Mouse (Mus musculus): Measurements from ENCODE around the gene Nhlh2. TPM values are rescaled to one million over a fixed set of nuclear protein-coding genes. Genes with fewer than 3 reads are reported as not detected.

Nhlh2 gene
- total RNA-seq, 2 experiments from 2014 or later, result not detected

Other genes with a start within 250 kb of the Nhlh2 start
- gene Mab21l3, start 161.1 kb upstream of the Nhlh2 start, total RNA-seq (2021), result not detected
- 1 to 10 TPM; 2.9 to 3.4 TPM for gene Slc22a15, start 85.6 kb upstream of the Nhlh2 start, total RNA-seq (2021)
- gene Casq2, start 76.3 kb downstream of the Nhlh2 start, total RNA-seq (2021), result 1,000 to 10,000 TPM; 1,042 to 1,098 TPM
- gene Vangl1, start 194.6 kb downstream of the Nhlh2 start, total RNA-seq (2021), result 10 to 100 TPM; 19.0 to 20.0 TPM

All from heart, postnatal 14 days (tissue).